Mouse (Mus musculus) intestine, embryonic 15.5 days (tissue): Measurements from ENCODE around the gene Utp20. TPM values are rescaled to one million over a fixed set of nuclear protein-coding genes. Genes with fewer than 3 reads are reported as not detected.
"Not testable (repeated sequence)": the region's sequence is repeated elsewhere in the genome, so short reads cannot be mapped to it uniquely, and the experiment has no call there.

Source experiments
- ATAC-seq: fragments of 200-750 bp; cut with Nextera tagmentation; 2 replicates; pipeline ENCODE4 v1.8.0; 2017; ENCODE audit warnings: moderate TSS enrichment, moderate library complexity
- H3K27ac ChIP-seq: fragments of 300-500 bp; sonication (generic); 2 replicates; pipeline ENCODE4 v1.5.1; 2015; ENCODE audit warnings: mild to moderate bottlenecking, inconsistent platforms
- H3K27me3 ChIP-seq: fragments of 300-500 bp; sonication (generic); replicated peaks from 2 replicates; pipeline ENCODE4 v1.6.1; 2015; ENCODE audit warnings: inconsistent platforms
- H3K36me3 ChIP-seq: fragments of 300-500 bp; sonication (generic); 2 replicates; pipeline ENCODE4 v1.6.1; 2015; ENCODE audit warnings: inconsistent platforms
- H3K4me1 ChIP-seq: fragments of 300-500 bp; sonication (generic); replicated peaks from 2 replicates; pipeline ENCODE4 v1.6.1; 2015; ENCODE audit warnings: inconsistent platforms
- H3K4me2 ChIP-seq: fragments of 300-500 bp; sonication (generic); replicated peaks from 2 replicates; pipeline ENCODE4 v1.6.1; 2015; ENCODE audit warnings: mild to moderate bottlenecking, inconsistent platforms
- H3K4me3 ChIP-seq: fragments of 300-500 bp; sonication (generic); replicated peaks from 2 replicates; pipeline ENCODE4 v1.5.1; 2015; ENCODE audit warnings: inconsistent platforms
- H3K9ac ChIP-seq: fragments of 300-500 bp; sonication (generic); 2 replicates; pipeline ENCODE4 v1.6.1; 2015; ENCODE audit warnings: inconsistent platforms
- H3K9me3 ChIP-seq: fragments of 300-500 bp; sonication (generic); 2 replicates; pipeline ENCODE4 v1.6.1; 2016; ENCODE audit warnings: inconsistent platforms
- WGBS: fragments of 180-500 bp; shearing (Covaris S2); methylation state at CpG from one replicate; pipeline ENCODE4 v1.1.7; 2015; 5-methylcytosine and 5-hydroxymethylcytosine counted together
- polyA plus RNA-seq: library from polyadenylated mRNA; unstranded; fragments of >200 nt; fragmentation: Nextera tagmentation; extraction: Ambion mirVana; gene quantifications from 2 replicates; pipeline ENCODE4 v1.2.1, GENCODE M21; 2015

Utp20 gene
- 15.5 and 15.9 TPM in 2 replicates for polyA plus RNA-seq

GRCm38 (mm10) chr10:88826188-88826946, at the start of gene Utp20:
Gene Utp20, minus strand, starts transcription at chr10:88826804.
- no peak within 1 kb of the TSS for H3K27ac ChIP-seq
- peak; percentile 99 for ATAC-seq
- peak within 1 kb of the TSS; percentile 64 for H3K9ac ChIP-seq
- peak within 1 kb of the TSS; percentile 75 for H3K4me3 ChIP-seq
- peak within 1 kb of the TSS; percentile 73 for H3K4me2 ChIP-seq
- H3K36me3 ChIP-seq, result 0 out of 2 replicates have a peak, but pooled peaks cover 4% of the 10 kb centered on the region
- no peaks in the 10 kb centered on the region for H3K9me3 ChIP-seq
- no peaks in the 10 kb centered on the region for H3K4me1 ChIP-seq
- WGBS, result under 1% methylated on average over 44 of the region's 44 CpGs
- H3K27me3 ChIP-seq, result no peaks in the 10 kb centered on the region

DNA sequence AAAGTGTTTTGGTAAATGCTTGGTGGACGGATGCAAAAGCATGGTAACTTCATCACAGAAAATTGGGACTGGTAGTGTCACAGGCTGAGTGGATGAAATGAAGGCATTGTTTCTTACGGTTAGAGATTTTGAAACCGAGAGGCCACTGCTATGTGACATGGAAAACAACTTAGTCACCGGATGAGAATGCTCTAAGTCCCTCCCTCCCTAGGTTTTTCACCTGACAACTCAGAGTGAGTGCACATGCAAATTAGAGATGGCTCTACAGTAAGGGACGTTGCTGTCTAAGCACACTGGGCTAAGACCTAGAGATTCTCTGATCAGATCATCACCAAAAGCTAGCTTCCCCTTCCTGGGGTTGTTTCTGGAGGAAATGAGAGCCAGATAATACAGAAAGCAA, 48.3 kb upstream of the Utp20 start:
- Histone ChIP-seq H3K9ac (no peak overlapping the region), H3K36me3 (no peaks in the 10 kb centered on the region), H3K4me3 (no peak overlapping the region), H3K4me2 (no peak overlapping the region), H3K4me1 (no peaks in the 10 kb centered on the region), H3K27ac (no peak overlapping the region), H3K9me3 (no peaks in the 10 kb centered on the region), H3K27me3 (no peaks in the 10 kb centered on the region)
- ATAC-seq, result no peak
- 69% methylated on average over 5 of the region's 5 CpGs for WGBS

- Histone ChIP-seq H3K9me3 (no peaks in the 10 kb centered on the region), H3K27me3 (no peaks in the 10 kb centered on the region), H3K9ac (no peak overlapping the region), H3K4me1 (no peaks in the 10 kb centered on the region), H3K27ac (no peak overlapping the region), H3K4me3 (no peak overlapping the region), H3K36me3 (no peaks in the 10 kb centered on the region), H3K4me2 (no peak overlapping the region)
- ATAC-seq, result no peak
- WGBS, result 82% methylated on average over 2 of the region's 2 CpGs
These were observed 39.4 kb upstream of the Utp20 start for GRCm38 (mm10) chr10:88866017-88866416.

- Histone ChIP-seq H3K4me2 (no peak overlapping the region), H3K27ac (peak overlapping the region; percentile 2), H3K9ac (no peak overlapping the region), H3K27me3 (no peaks in the 10 kb centered on the region), H3K9me3 (no peaks in the 10 kb centered on the region), H3K4me3 (no peak overlapping the region), H3K36me3 (no peaks in the 10 kb centered on the region), H3K4me1 (no peaks in the 10 kb centered on the region)
- WGBS, result 67% methylated on average over 5 of the region's 5 CpGs
- ATAC-seq, result peak; percentile 66
These were observed 35.7 kb upstream of the Utp20 start for GRCm38 (mm10) chr10:88862293-88862692.

GRCm38 (mm10) chr10:88861416-88861815, 34.8 kb upstream of the Utp20 start:
- Histone ChIP-seq H3K4me3 (no peak overlapping the region), H3K36me3 (no peaks in the 10 kb centered on the region), H3K9me3 (no peaks in the 10 kb centered on the region), H3K9ac (no peak overlapping the region), H3K27ac (peak overlapping the region; percentile 2; the same call in 1 of the 2 replicates), H3K4me1 (no peaks in the 10 kb centered on the region), H3K4me2 (no peak overlapping the region), H3K27me3 (no peaks in the 10 kb centered on the region)
- peak; percentile 83 for ATAC-seq

DNA sequence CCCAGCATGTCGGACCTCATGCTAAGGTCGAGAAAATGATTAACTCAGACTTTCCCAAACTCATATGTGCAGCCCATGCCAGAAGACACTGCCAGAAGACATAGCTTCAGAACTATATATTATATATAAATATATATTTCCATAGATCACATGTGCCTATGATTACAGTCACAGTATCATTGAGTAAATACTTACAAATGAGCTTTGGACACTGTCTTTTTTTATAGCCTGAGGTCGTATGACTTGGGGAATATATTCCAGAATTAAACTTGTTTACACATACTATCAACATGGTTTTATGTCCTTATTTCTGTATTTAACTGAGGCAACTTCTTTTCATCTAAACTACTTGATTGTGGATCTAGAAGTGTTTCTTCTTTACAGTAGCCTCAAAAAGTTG, 34.3 kb upstream of the Utp20 start:
- H3K9me3 ChIP-seq, result no peaks in the 10 kb centered on the region
- WGBS, result 49% methylated on average over 3 of the region's 3 CpGs
- H3K27ac ChIP-seq, result peak overlapping the region; percentile 2; the same call in 1 of the 2 replicates
- no peaks in the 10 kb centered on the region for H3K4me1 ChIP-seq
- no peak overlapping the region for H3K9ac ChIP-seq
- H3K36me3 ChIP-seq, result no peaks in the 10 kb centered on the region
- no peak overlapping the region for H3K4me2 ChIP-seq
- no peaks in the 10 kb centered on the region for H3K27me3 ChIP-seq
- peak; percentile 50 for ATAC-seq
- no peak overlapping the region for H3K4me3 ChIP-seq

DNA sequence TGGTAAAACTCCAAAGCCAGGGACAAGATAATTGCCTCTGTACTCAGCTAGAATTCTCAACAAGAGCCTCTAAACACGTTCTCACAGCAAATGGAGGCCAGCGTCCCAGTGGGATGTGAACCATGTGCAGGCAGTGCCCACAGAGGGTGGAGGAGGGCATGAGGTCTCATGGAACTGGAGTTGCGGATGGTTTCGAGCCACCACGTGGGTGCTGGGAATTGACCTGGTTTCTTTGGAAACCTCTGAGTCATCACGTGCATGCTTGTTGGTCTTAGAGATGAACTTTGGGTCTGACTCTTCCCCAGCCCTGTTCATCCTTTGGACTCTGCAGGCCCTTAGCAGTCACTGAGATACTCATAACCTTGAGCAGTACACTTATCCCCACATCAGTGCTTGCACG, 26.7 kb upstream of the Utp20 start:
- no peaks in the 10 kb centered on the region for H3K27me3 ChIP-seq
- H3K27ac ChIP-seq, result no peak overlapping the region
- 86% methylated on average over 7 of the region's 7 CpGs for WGBS
- no peak for ATAC-seq
- no peaks in the 10 kb centered on the region for H3K36me3 ChIP-seq
- no peaks in the 10 kb centered on the region for H3K9me3 ChIP-seq
- H3K4me2 ChIP-seq, result no peak overlapping the region
- H3K9ac ChIP-seq, result no peak overlapping the region
- H3K4me3 ChIP-seq, result no peak overlapping the region
- no peaks in the 10 kb centered on the region for H3K4me1 ChIP-seq

GRCm38 (mm10) chr10:88849976-88850375, 23.4 kb upstream of the Utp20 start:
- Histone ChIP-seq H3K27ac (no peak overlapping the region), H3K27me3 (no peaks in the 10 kb centered on the region), H3K4me1 (no peaks in the 10 kb centered on the region), H3K4me2 (no peak overlapping the region), H3K4me3 (no peak overlapping the region), H3K9ac (no peak overlapping the region), H3K9me3 (no peaks in the 10 kb centered on the region), H3K36me3 (no peaks in the 10 kb centered on the region)
- no peak for ATAC-seq
- WGBS, result 86% methylated on average over 4 of the region's 4 CpGs

GRCm38 (mm10) chr10:88848876-88849476, 22.4 kb upstream of the Utp20 start:
- Histone ChIP-seq H3K36me3 (no peaks in the 10 kb centered on the region), H3K27me3 (no peaks in the 10 kb centered on the region), H3K4me2 (no peak overlapping the region), H3K9me3 (no peaks in the 10 kb centered on the region), H3K4me3 (no peak overlapping the region), H3K27ac (no peak overlapping the region), H3K4me1 (no peaks in the 10 kb centered on the region), H3K9ac (no peak overlapping the region)
- ATAC-seq, result no peak
- WGBS, result 62% methylated on average over 7 of the region's 7 CpGs

DNA sequence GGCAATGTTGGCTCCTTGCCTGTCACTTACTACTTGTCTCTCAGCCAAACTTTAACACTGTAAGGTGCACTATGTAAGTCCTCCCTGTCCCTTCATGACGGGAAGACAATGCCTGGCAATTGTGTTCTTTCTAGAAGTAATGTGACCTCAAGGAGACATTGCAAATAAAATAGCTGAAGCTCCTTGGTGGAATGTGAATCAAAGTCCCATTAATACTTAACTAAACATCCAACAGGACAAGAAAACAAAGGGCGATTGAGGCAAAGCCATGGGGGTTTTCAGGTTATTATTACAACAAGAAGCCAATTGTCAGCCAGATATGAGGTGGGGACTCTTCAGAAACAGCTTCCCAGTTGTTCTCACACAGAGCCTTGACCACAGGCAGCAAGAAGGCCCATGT, 7.6 kb upstream of the Utp20 start:
- Histone ChIP-seq H3K4me2 (no peak overlapping the region), H3K4me1 (no peaks in the 10 kb centered on the region), H3K27me3 (no peaks in the 10 kb centered on the region), H3K36me3 (no peaks in the 10 kb centered on the region), H3K4me3 (no peak overlapping the region), H3K9me3 (no peaks in the 10 kb centered on the region), H3K27ac (no peak overlapping the region), H3K9ac (no peak overlapping the region)
- ATAC-seq, result no peak
- 52% methylated on average over 2 of the region's 2 CpGs for WGBS

DNA sequence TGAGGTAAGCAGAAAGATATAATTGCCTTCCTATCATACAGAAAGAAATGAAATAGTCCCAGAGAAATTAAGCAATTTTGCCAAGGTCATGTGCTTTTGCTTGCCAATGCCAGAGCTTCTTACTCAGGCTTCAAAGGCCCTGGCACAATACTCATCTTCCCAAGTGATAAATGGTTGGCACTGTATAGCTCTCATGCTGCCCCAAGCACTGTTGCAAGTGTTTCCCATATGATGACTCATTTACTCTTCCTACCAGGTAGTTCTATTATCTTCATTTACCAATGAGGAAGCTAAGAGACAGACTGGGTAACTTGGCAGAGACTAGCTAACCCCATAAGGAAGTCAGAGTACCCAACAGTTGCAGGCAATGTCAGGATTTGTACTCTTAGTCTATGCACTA, 1.8 kb upstream of the Utp20 start:
- 0 out of 2 replicates have a peak, but pooled peaks cover 4% of the 10 kb centered on the region for H3K36me3 ChIP-seq
- H3K4me2 ChIP-seq, result no peak overlapping the region
- no peaks in the 10 kb centered on the region for H3K9me3 ChIP-seq
- H3K4me1 ChIP-seq, result no peaks in the 10 kb centered on the region
- no peaks in the 10 kb centered on the region for H3K27me3 ChIP-seq
- H3K27ac ChIP-seq, result no peak overlapping the region
- ATAC-seq, result no peak
- no peak overlapping the region for H3K4me3 ChIP-seq
- H3K9ac ChIP-seq, result no peak overlapping the region

DNA sequence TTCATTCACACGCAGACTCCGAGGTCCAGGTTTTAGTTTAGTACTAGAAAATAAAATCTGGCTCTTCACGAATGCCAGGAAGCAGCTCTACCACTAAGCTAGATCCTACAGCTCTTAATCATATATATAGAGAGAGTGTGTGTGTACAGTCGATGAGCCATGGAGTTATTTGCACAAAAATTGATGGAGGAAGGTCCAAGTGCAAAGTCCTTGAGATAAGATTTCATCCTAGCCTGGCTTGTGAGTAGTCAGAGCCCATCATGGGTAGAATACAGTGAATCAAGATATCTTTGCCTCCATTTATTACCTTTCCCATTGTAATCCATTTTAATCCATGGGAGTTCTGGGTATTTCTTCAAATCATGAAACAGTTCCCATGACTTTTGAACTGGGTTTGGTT, 992 bp upstream of the Utp20 start:
- Histone ChIP-seq H3K4me3 (no peak overlapping the region), H3K9ac (no peak overlapping the region), H3K9me3 (no peaks in the 10 kb centered on the region), H3K27me3 (no peaks in the 10 kb centered on the region), H3K36me3 (0 out of 2 replicates have a peak, but pooled peaks cover 4% of the 10 kb centered on the region), H3K27ac (no peak overlapping the region), H3K4me2 (peak overlapping the region; percentile 73), H3K4me1 (no peaks in the 10 kb centered on the region)
- ATAC-seq, result peak; percentile 52; the same call in 1 of the 2 replicates
- whole genome bisulfite sequencing, result 80% methylated on average over 4 of the region's 4 CpGs

- not testable (repeated sequence) for H3K27ac ChIP-seq
These were observed 323 bp upstream of the Utp20 start for GRCm38 (mm10) chr10:88826947-88827306.

More at GRCm38 (mm10) chr10:88826947-88827306, 323 bp upstream of the Utp20 start:
- not testable (repeated sequence) for H3K4me1 ChIP-seq, H3K36me3 ChIP-seq, H3K27me3 ChIP-seq, H3K9me3 ChIP-seq
- WGBS, result 3% methylated on average over 6 of the region's 6 CpGs
- ATAC-seq, result peak; percentile 62
- Histone ChIP-seq H3K9ac (0 out of 2 replicates have a peak overlapping the region, but pooled peaks have one; percentile 28), H3K4me3 (peak overlapping the region; percentile 75), H3K4me2 (peak overlapping the region; percentile 73)
